Comparison of ENCODE assay signal across 8 mouse cellular contexts in genomic region chr5:46347368-46348083, GRCm38 (mm10).
DNase-seq lines count a peak whose midpoint lies in the region; ATAC-seq and TF ChIP-seq lines count a peak whose summit lies in the region.

No protein-coding gene starts in this region.

- H3K9me3 ChIP-seq in embryonic facial prominence, embryonic 15.5 days (replicated peaks) = no peaks in the 10 kb centered on the region
- no peaks in the 10 kb centered on the region for H3K9me3 ChIP-seq in heart, embryonic 13.5 days
- no peaks in the 10 kb centered on the region for H3K9me3 ChIP-seq in kidney, embryonic 16.5 days (ENCODE audit: low read length)
- H3K9me3 ChIP-seq in neural tube, embryonic 11.5 days (ENCODE audit: control insufficient read depth, low read length) = no peaks in the 10 kb centered on the region
- no peaks in the 10 kb centered on the region for H3K9me3 ChIP-seq in stomach, postnatal 0 days (ENCODE audit: control insufficient read depth, low read length)

- H3K27ac ChIP-seq in bone marrow, adult 2 months (ENCODE audit: control insufficient read depth, insufficient read depth, low read depth, low read length, poor library complexity) = no peak overlapping the region
- H3K27ac ChIP-seq in embryonic facial prominence, embryonic 15.5 days (replicated peaks) = no peak overlapping the region
- H3K27ac ChIP-seq in heart, embryonic 13.5 days (replicated peaks) = no peak overlapping the region
- H3K27ac ChIP-seq in kidney, embryonic 16.5 days (ENCODE audit: low read length) = no peak overlapping the region
- no peak overlapping the region for H3K27ac ChIP-seq in liver, adult 2 months (replicated peaks; ENCODE audit: insufficient read depth, low read depth, low read length)
- no peak overlapping the region for H3K27ac ChIP-seq in neural tube, embryonic 11.5 days (ENCODE audit: low read depth, low read length)
- no peak overlapping the region for H3K27ac ChIP-seq in stomach, postnatal 0 days (replicated peaks)

- no peaks in the 10 kb centered on the region for H3K36me3 ChIP-seq in embryonic facial prominence, embryonic 15.5 days
- no peaks in the 10 kb centered on the region for H3K36me3 ChIP-seq in heart, embryonic 13.5 days
- no peaks in the 10 kb centered on the region for H3K36me3 ChIP-seq in kidney, embryonic 16.5 days (ENCODE audit: insufficient read depth, low read length)
- H3K36me3 ChIP-seq in liver, adult 2 months (ENCODE audit: control insufficient read depth, insufficient read depth, low read length) = no peaks in the 10 kb centered on the region
- H3K36me3 ChIP-seq in neural tube, embryonic 11.5 days (ENCODE audit: control insufficient read depth, insufficient read depth, low read length) = no peaks in the 10 kb centered on the region
- H3K36me3 ChIP-seq in stomach, postnatal 0 days (ENCODE audit: control insufficient read depth, insufficient read depth, low read length) = no peaks in the 10 kb centered on the region

- peak overlapping the region; percentile 35; the same call in 1 of the 2 replicates for H3K4me2 ChIP-seq in embryonic facial prominence, embryonic 15.5 days (replicated peaks)
- peak overlapping the region; percentile 47 for H3K4me2 ChIP-seq in heart, embryonic 13.5 days
- H3K4me2 ChIP-seq in kidney, embryonic 16.5 days (replicated peaks; ENCODE audit: low read depth, low read length) = peak overlapping the region; percentile 36
- no peak overlapping the region for H3K4me2 ChIP-seq in neural tube, embryonic 11.5 days (ENCODE audit: low read depth)
- no peak overlapping the region for H3K4me2 ChIP-seq in stomach, postnatal 0 days (replicated peaks; ENCODE audit: low read depth)

- no peak for TF ChIP-seq POLR2A in bone marrow, adult 2 months (IDR thresholded peaks at IDR 0.05; ENCODE audit: borderline replicate concordance, control insufficient read depth, low read depth, low read length)
- no peak for TF ChIP-seq POLR2A in liver, adult 2 months (IDR thresholded peaks at IDR 0.05; ENCODE audit: extremely low read depth, insufficient read depth, low read length)

- DNase-seq in B cell, adult 2 months = peak; percentile 80 to 81
- peak; percentile 34 for DNase-seq in liver, adult 2 months (ENCODE audit: extremely low read depth, low read depth, low spot score)
- peak; percentile 86 for DNase-seq in neural tube, embryonic 11.5 days (ENCODE audit: low spot score)
- DNase-seq in stomach, postnatal 0 days (ENCODE audit: low spot score) = peak; percentile 78

- no peak for TF ChIP-seq EP300 in stomach, postnatal 0 days (optimal IDR thresholded peaks at IDR 0.05)

- no peaks in the 10 kb centered on the region for H3K79me2 ChIP-seq in liver, adult 2 months (ENCODE audit: control insufficient read depth, insufficient read depth, low read length)

- TF ChIP-seq CTCF in bone marrow, adult 2 months (IDR thresholded peaks at IDR 0.05; ENCODE audit: control insufficient read depth, insufficient read depth, low read length) = peak; percentile 46
- peak; percentile 82 for TF ChIP-seq CTCF in liver, adult 2 months (IDR thresholded peaks at IDR 0.05; ENCODE audit: low read depth, low read length)
- TF ChIP-seq CTCF in stomach, postnatal 0 days (IDR thresholded peaks at IDR 0.05; ENCODE audit: low read depth) = peak; percentile 91

- no peaks in the 10 kb centered on the region for H3K4me1 ChIP-seq in bone marrow, adult 2 months (ENCODE audit: control insufficient read depth, insufficient read depth, low read length)
- H3K4me1 ChIP-seq in embryonic facial prominence, embryonic 15.5 days = no peaks in the 10 kb centered on the region
- H3K4me1 ChIP-seq in heart, embryonic 13.5 days = no peaks in the 10 kb centered on the region
- H3K4me1 ChIP-seq in kidney, embryonic 16.5 days (ENCODE audit: insufficient read depth, low read length) = no peaks in the 10 kb centered on the region
- H3K4me1 ChIP-seq in liver, adult 2 months (ENCODE audit: control insufficient read depth, insufficient read depth, low read length) = no peaks in the 10 kb centered on the region
- no peaks in the 10 kb centered on the region for H3K4me1 ChIP-seq in neural tube, embryonic 11.5 days (ENCODE audit: control insufficient read depth, insufficient read depth, low read length)
- H3K4me1 ChIP-seq in stomach, postnatal 0 days (replicated peaks; ENCODE audit: control insufficient read depth, insufficient read depth) = no peaks in the 10 kb centered on the region

- H3K4me3 ChIP-seq in bone marrow, adult 2 months (replicated peaks; ENCODE audit: control insufficient read depth, low read depth, low read length) = no peak overlapping the region
- H3K4me3 ChIP-seq in embryonic facial prominence, embryonic 15.5 days (replicated peaks) = peak overlapping the region; percentile 13; the same call in 1 of the 2 replicates
- no peak overlapping the region; the same call in 1 of the 2 replicates for H3K4me3 ChIP-seq in heart, embryonic 13.5 days
- H3K4me3 ChIP-seq in kidney, embryonic 16.5 days (ENCODE audit: low read length) = no peak overlapping the region
- H3K4me3 ChIP-seq in liver, adult 2 months (ENCODE audit: insufficient read depth, low read depth, low read length) = no peak overlapping the region
- no peak overlapping the region for H3K4me3 ChIP-seq in neural tube, embryonic 11.5 days (ENCODE audit: low read depth, low read length)
- H3K4me3 ChIP-seq in stomach, postnatal 0 days (ENCODE audit: low read depth, low read length) = no peak overlapping the region

- no peaks in the 10 kb centered on the region for H3K27me3 ChIP-seq in embryonic facial prominence, embryonic 15.5 days
- no peaks in the 10 kb centered on the region for H3K27me3 ChIP-seq in heart, embryonic 13.5 days (replicated peaks)
- H3K27me3 ChIP-seq in kidney, embryonic 16.5 days (ENCODE audit: insufficient read depth, low read length) = no peaks in the 10 kb centered on the region
- H3K27me3 ChIP-seq in liver, adult 2 months (ENCODE audit: control insufficient read depth, insufficient read depth, low read length) = no peaks in the 10 kb centered on the region
- H3K27me3 ChIP-seq in neural tube, embryonic 11.5 days (ENCODE audit: control insufficient read depth, insufficient read depth, low read length) = no peaks in the 10 kb centered on the region
- no peaks in the 10 kb centered on the region for H3K27me3 ChIP-seq in stomach, postnatal 0 days (ENCODE audit: control insufficient read depth, insufficient read depth, low read length)

- WGBS in bone marrow, adult 2 months = 20% methylated on average over 16 of the region's 16 CpGs
- 17% methylated on average over 16 of the region's 16 CpGs for WGBS in embryonic facial prominence, embryonic 15.5 days
- WGBS in heart, embryonic 13.5 days = 17% methylated on average over 16 of the region's 16 CpGs
- 17% methylated on average over 16 of the region's 16 CpGs for WGBS in kidney, embryonic 16.5 days
- WGBS in liver, adult 2 months = 15% methylated on average over 16 of the region's 16 CpGs
- WGBS in neural tube, embryonic 11.5 days = 20% methylated on average over 16 of the region's 16 CpGs
- 18% methylated on average over 16 of the region's 16 CpGs for WGBS in stomach, postnatal 0 days

- no peak overlapping the region for H3K9ac ChIP-seq in embryonic facial prominence, embryonic 15.5 days
- H3K9ac ChIP-seq in heart, embryonic 13.5 days = no peak overlapping the region
- no peak overlapping the region for H3K9ac ChIP-seq in kidney, embryonic 16.5 days (replicated peaks; ENCODE audit: low read length)
- no peak overlapping the region for H3K9ac ChIP-seq in liver, adult 2 months (ENCODE audit: low read depth, low read length)
- no peak overlapping the region for H3K9ac ChIP-seq in neural tube, embryonic 11.5 days (ENCODE audit: low read length)
- H3K9ac ChIP-seq in stomach, postnatal 0 days (ENCODE audit: low read length) = no peak overlapping the region

- ATAC-seq in embryonic facial prominence, embryonic 15.5 days (ENCODE audit: insufficient number of reproducible peaks, low FRiP score, low TSS enrichment, low read depth) = no peak
- ATAC-seq in heart, embryonic 13.5 days (ENCODE audit: extremely low read depth, insufficient number of reproducible peaks, low FRiP score, low TSS enrichment) = no peak
- peak; percentile 71; the same call in 1 of the 2 replicates for ATAC-seq in kidney, embryonic 16.5 days (ENCODE audit: low FRiP score, low TSS enrichment)
- peak; percentile 70 for ATAC-seq in neural tube, embryonic 11.5 days (ENCODE audit: insufficient read depth, low FRiP score, low TSS enrichment)
- ATAC-seq in stomach, postnatal 0 days (ENCODE audit: low FRiP score, low TSS enrichment) = peak; percentile 42; the same call in 1 of the 2 replicates

Comparison
In these comparisons a context has a peak if more than half of its experiments do, and no peak if none do; other contexts are left out.
1. DNase-seq: peak in every context shown above with its lines; median percentile 86 in neural tube, embryonic 11.5 days; 80 in B cell, adult 2 months; 78 in stomach, postnatal 0 days; 34 in liver, adult 2 months.
2. ATAC-seq: peak in kidney, embryonic 16.5 days (single experiment), neural tube, embryonic 11.5 days (single experiment) and stomach, postnatal 0 days (single experiment); none in embryonic facial prominence, embryonic 15.5 days (single experiment) and heart, embryonic 13.5 days (single experiment).
3. H3K4me2 ChIP-seq: peak in embryonic facial prominence, embryonic 15.5 days (single experiment), heart, embryonic 13.5 days (single experiment) and kidney, embryonic 16.5 days (single experiment); none in neural tube, embryonic 11.5 days (single experiment) and stomach, postnatal 0 days (single experiment).
4. Peak in every context shown above with its lines, with median percentiles within 50 percentile points of each other: CTCF ChIP-seq.